14 mouse cellular contexts compared by ENCODE assay signal in genomic region chr8:3209960-3210359, GRCm38 (mm10).
A peak's percentile ranks its signal among the peaks of the same experiment; 100 is the strongest.
DNase-seq lines count a peak whose midpoint lies in the region; ATAC-seq and TF ChIP-seq lines count a peak whose summit lies in the region.
"Had no signal": no experiment of that assay in that cellular context is flagged by ENCODE, and none has a peak within 500 bp of the region (broad histone marks: within the 10 kb centered on the region; RNA-seq: fewer than 3 reads in every experiment).

No protein-coding gene starts in this region.

- TF ChIP-seq EP300 in liver, postnatal 0 days (IDR thresholded peaks at IDR 0.05; ENCODE audit: low read depth) = no peak

- ATAC-seq in forebrain, embryonic 12.5 days (ENCODE audit: low FRiP score) = no peak
- no peak for ATAC-seq in forebrain, embryonic 16.5 days
- no peak for ATAC-seq in hindbrain, embryonic 14.5 days (ENCODE audit: low FRiP score)
- ATAC-seq in liver, embryonic 12.5 days = no peak
- no peak for ATAC-seq in liver, embryonic 11.5 days (replicated peaks; ENCODE audit: low FRiP score)
- ATAC-seq in liver, postnatal 0 days = no peak
- ATAC-seq: Patski had no signal

- H3K9me3 ChIP-seq in forebrain, embryonic 12.5 days = no peaks in the 10 kb centered on the region
- no peaks in the 10 kb centered on the region for H3K9me3 ChIP-seq in forebrain, embryonic 16.5 days (ENCODE audit: control insufficient read depth, low read length)
- H3K9me3 ChIP-seq in hindbrain, embryonic 14.5 days (ENCODE audit: control insufficient read depth, low read length) = no peaks in the 10 kb centered on the region
- no peaks in the 10 kb centered on the region for H3K9me3 ChIP-seq in hindbrain, embryonic 10.5 days
- no peaks in the 10 kb centered on the region for H3K9me3 ChIP-seq in liver, embryonic 12.5 days (replicated peaks)
- H3K9me3 ChIP-seq in liver, embryonic 11.5 days (ENCODE audit: control insufficient read depth, low read length) = no peaks in the 10 kb centered on the region
- H3K9me3 ChIP-seq in liver, postnatal 0 days (ENCODE audit: low read length) = no peaks in the 10 kb centered on the region
- H3K9me3 ChIP-seq: midbrain, embryonic 10.5 days had no signal

- DNase-seq in hindbrain, embryonic 14.5 days (ENCODE audit: low spot score) = no peak
- no peak for DNase-seq in hindbrain, embryonic 10.5 days (ENCODE audit: low spot score)
- DNase-seq in liver, embryonic 11.5 days (ENCODE audit: low spot score) = no peak
- DNase-seq in liver, postnatal 0 days = no peak
- DNase-seq in gastrocnemius, postnatal 14 days = no peak
- DNase-seq: cerebellum, adult 11-12 months; right cerebral cortex, postnatal 25 days; thymus, postnatal 4 days had no signal

- H3K36me3 ChIP-seq in forebrain, embryonic 12.5 days (replicated peaks) = peaks cover 14% of the 10 kb centered on the region
- no peaks in the 10 kb centered on the region; the same call in 1 of the 2 replicates for H3K36me3 ChIP-seq in forebrain, embryonic 16.5 days (ENCODE audit: control insufficient read depth, insufficient read depth)
- peaks cover 16% of the 10 kb centered on the region for H3K36me3 ChIP-seq in hindbrain, embryonic 14.5 days (replicated peaks; ENCODE audit: control insufficient read depth, insufficient read depth)
- H3K36me3 ChIP-seq in hindbrain, embryonic 10.5 days = peaks cover 36% of the 10 kb centered on the region
- H3K36me3 ChIP-seq in liver, embryonic 12.5 days = peaks cover 36% of the 10 kb centered on the region
- H3K36me3 ChIP-seq in liver, embryonic 11.5 days (ENCODE audit: control insufficient read depth, insufficient read depth, low read length) = no peaks in the 10 kb centered on the region; the same call in 1 of the 2 replicates
- peaks cover 28% of the 10 kb centered on the region for H3K36me3 ChIP-seq in liver, postnatal 0 days (replicated peaks; ENCODE audit: insufficient read depth, low read length)

- H3K4me3 ChIP-seq in forebrain, embryonic 12.5 days (replicated peaks) = no peak overlapping the region
- H3K4me3 ChIP-seq in forebrain, embryonic 16.5 days (replicated peaks; ENCODE audit: low read length) = no peak overlapping the region
- no peak overlapping the region for H3K4me3 ChIP-seq in hindbrain, embryonic 14.5 days (replicated peaks; ENCODE audit: low read length)
- H3K4me3 ChIP-seq in hindbrain, embryonic 10.5 days = no peak overlapping the region
- no peak overlapping the region for H3K4me3 ChIP-seq in liver, embryonic 12.5 days
- no peak overlapping the region for H3K4me3 ChIP-seq in liver, embryonic 11.5 days (ENCODE audit: low read depth, low read length)
- H3K4me3 ChIP-seq in liver, postnatal 0 days (ENCODE audit: low read depth, low read length) = no peak overlapping the region
- H3K4me3 ChIP-seq: midbrain, embryonic 10.5 days had no signal

- H3K4me1 ChIP-seq in forebrain, embryonic 12.5 days = no peaks in the 10 kb centered on the region
- no peaks in the 10 kb centered on the region for H3K4me1 ChIP-seq in forebrain, embryonic 16.5 days (replicated peaks; ENCODE audit: control insufficient read depth, insufficient read depth, low read length)
- H3K4me1 ChIP-seq in hindbrain, embryonic 14.5 days (replicated peaks; ENCODE audit: control insufficient read depth, insufficient read depth, low read length) = no peaks in the 10 kb centered on the region
- H3K4me1 ChIP-seq in hindbrain, embryonic 10.5 days (replicated peaks) = no peaks in the 10 kb centered on the region
- H3K4me1 ChIP-seq in liver, embryonic 12.5 days = peaks cover 11% of the 10 kb centered on the region
- no peaks in the 10 kb centered on the region; the same call in 1 of the 2 replicates for H3K4me1 ChIP-seq in liver, embryonic 11.5 days (replicated peaks; ENCODE audit: control insufficient read depth, insufficient read depth, low read length)
- peaks cover 15% of the 10 kb centered on the region for H3K4me1 ChIP-seq in liver, postnatal 0 days (ENCODE audit: insufficient read depth)
- H3K4me1 ChIP-seq: midbrain, embryonic 10.5 days had no signal

- H3K4me2 ChIP-seq in forebrain, embryonic 12.5 days = no peak overlapping the region
- no peak overlapping the region for H3K4me2 ChIP-seq in forebrain, embryonic 16.5 days (ENCODE audit: low read length)
- H3K4me2 ChIP-seq in hindbrain, embryonic 14.5 days (replicated peaks) = no peak overlapping the region
- H3K4me2 ChIP-seq in liver, embryonic 12.5 days = no peak overlapping the region
- H3K4me2 ChIP-seq in liver, embryonic 11.5 days = no peak overlapping the region
- no peak overlapping the region for H3K4me2 ChIP-seq in liver, postnatal 0 days (ENCODE audit: low read depth, low read length)

- intact Hi-C loops in gastrocnemius, postnatal 14 days (cut with DNase I; ENCODE audit: low total_unique reads) = no loop called here

- no peak overlapping the region for H3K9ac ChIP-seq in forebrain, embryonic 12.5 days
- no peak overlapping the region for H3K9ac ChIP-seq in forebrain, embryonic 16.5 days (replicated peaks; ENCODE audit: low read depth, low read length)
- H3K9ac ChIP-seq in hindbrain, embryonic 14.5 days = no peak overlapping the region
- no peak overlapping the region for H3K9ac ChIP-seq in liver, embryonic 12.5 days
- H3K9ac ChIP-seq in liver, embryonic 11.5 days (ENCODE audit: low read depth, low read length) = no peak overlapping the region
- H3K9ac ChIP-seq in liver, postnatal 0 days (replicated peaks) = no peak overlapping the region
- H3K9ac ChIP-seq: liver, embryonic 14.5 days had no signal

- 98% methylated on average over 3 of the region's 3 CpGs for WGBS in forebrain, embryonic 12.5 days
- 95% methylated on average over 3 of the region's 3 CpGs for WGBS in forebrain, embryonic 16.5 days
- WGBS in hindbrain, embryonic 14.5 days = 96% methylated on average over 3 of the region's 3 CpGs
- 96% methylated on average over 3 of the region's 3 CpGs for WGBS in hindbrain, embryonic 10.5 days
- 91% methylated on average over 3 of the region's 3 CpGs for WGBS in liver, embryonic 12.5 days (ENCODE audit: insufficient replicate concordance)
- WGBS in liver, embryonic 11.5 days = 87% methylated on average over 3 of the region's 3 CpGs
- WGBS in liver, postnatal 0 days (ENCODE audit: insufficient replicate concordance) = 87% methylated on average over 3 of the region's 3 CpGs

- H3K27me3 ChIP-seq in forebrain, embryonic 12.5 days = no peaks in the 10 kb centered on the region
- H3K27me3 ChIP-seq in forebrain, embryonic 16.5 days (replicated peaks; ENCODE audit: control insufficient read depth, insufficient read depth, low read length) = no peaks in the 10 kb centered on the region
- H3K27me3 ChIP-seq in hindbrain, embryonic 14.5 days (ENCODE audit: control insufficient read depth, insufficient read depth, low read length) = no peaks in the 10 kb centered on the region
- no peaks in the 10 kb centered on the region for H3K27me3 ChIP-seq in hindbrain, embryonic 10.5 days (ENCODE audit: insufficient read depth, poor library complexity, severe bottlenecking)
- no peaks in the 10 kb centered on the region for H3K27me3 ChIP-seq in liver, embryonic 12.5 days (replicated peaks)
- no peaks in the 10 kb centered on the region for H3K27me3 ChIP-seq in liver, embryonic 11.5 days (replicated peaks; ENCODE audit: control insufficient read depth, insufficient read depth, low read length)
- no peaks in the 10 kb centered on the region for H3K27me3 ChIP-seq in liver, postnatal 0 days (ENCODE audit: insufficient read depth, low read length)
- H3K27me3 ChIP-seq: Patski had no signal

- TF ChIP-seq CTCF in liver, postnatal 0 days (IDR thresholded peaks at IDR 0.05; ENCODE audit: low read depth) = no peak

- 0 out of 2 replicates have a peak overlapping the region, but pooled peaks have one; percentile 16 for H3K27ac ChIP-seq in forebrain, embryonic 12.5 days
- H3K27ac ChIP-seq in forebrain, embryonic 16.5 days (ENCODE audit: low read length) = no peak overlapping the region
- H3K27ac ChIP-seq in hindbrain, embryonic 14.5 days = 0 out of 2 replicates have a peak overlapping the region, but pooled peaks have one; percentile 9
- no peak overlapping the region for H3K27ac ChIP-seq in hindbrain, embryonic 10.5 days
- peak overlapping the region; percentile 10; the same call in 1 of the 2 replicates for H3K27ac ChIP-seq in liver, embryonic 12.5 days
- H3K27ac ChIP-seq in liver, embryonic 11.5 days (ENCODE audit: low read depth, low read length) = no peak overlapping the region
- H3K27ac ChIP-seq in liver, postnatal 0 days (ENCODE audit: low read depth) = 0 out of 2 replicates have a peak overlapping the region, but pooled peaks have one; percentile 39
- H3K27ac ChIP-seq: liver, embryonic 14.5 days; midbrain, embryonic 10.5 days had no signal

Comparison
In these comparisons a context has a peak if more than half of its experiments do, and no peak if none do; other contexts are left out.
1. H3K27ac ChIP-seq: peak in forebrain, embryonic 12.5 days (single experiment), hindbrain, embryonic 14.5 days (single experiment), liver, embryonic 12.5 days (single experiment) and liver, postnatal 0 days (single experiment); none in forebrain, embryonic 16.5 days (single experiment), hindbrain, embryonic 10.5 days (single experiment) and liver, embryonic 11.5 days (single experiment).